Mouse (Mus musculus) heart, adult 2 months (tissue): ENCODE measurements around the gene Olfr1214. TPM values are rescaled to one million over a fixed set of nuclear protein-coding genes. Genes with fewer than 3 reads are reported as not detected.
"Not testable (repeated sequence)": the region's sequence is repeated elsewhere in the genome, so short reads cannot be mapped to it uniquely, and the experiment has no call there.

Experiments
- DNase-seq, 2 experiments: peaks; one replicate each; pipeline ENCODE4 v3.0.0; 2021
- H3K27ac ChIP-seq: fragments of 200-600 bp; 2 replicates; pipeline ENCODE4 v1.8.1; 2022
- H3K27me3 ChIP-seq: fragments of 200-500 bp; 2 replicates; pipeline ENCODE4 v1.6.1; 2012; ENCODE audit warnings: mild to moderate bottlenecking, low read length, inconsistent platforms, mixed read lengths; ENCODE audit not compliant: control insufficient read depth, insufficient read depth
- H3K36me3 ChIP-seq: fragments of 200-500 bp; 2 replicates; pipeline ENCODE4 v1.6.1; 2012; ENCODE audit warnings: low read length, inconsistent platforms; ENCODE audit not compliant: control insufficient read depth, insufficient read depth
- H3K4me1 ChIP-seq: fragments of 200-500 bp; 2 replicates; pipeline ENCODE4 v1.6.1; 2011; ENCODE audit warnings: low read length; ENCODE audit not compliant: control insufficient read depth, insufficient read depth
- H3K4me3 ChIP-seq: fragments of 200-600 bp; 2 replicates; pipeline ENCODE4 v1.8.1; 2022
- H3K79me2 ChIP-seq: fragments of 200-500 bp; replicated peaks from 2 replicates; pipeline ENCODE4 v1.6.1; 2012; ENCODE audit warnings: mild to moderate bottlenecking, inconsistent platforms, low read length, moderate library complexity, mixed read lengths; ENCODE audit not compliant: control insufficient read depth, insufficient read depth
- H3K9ac ChIP-seq: fragments of 200-500 bp; 2 replicates; pipeline ENCODE4 v1.6.1; 2012; ENCODE audit warnings: low read depth, mild to moderate bottlenecking, control low read depth, inconsistent platforms, low read length, mixed read lengths
- CTCF ChIP-seq: fragments of 200-600 bp; IDR thresholded peaks from 2 replicates; pipeline ENCODE4 v1.8.1; 2022; ENCODE audit warnings: antibody characterized with exemption, mild to moderate bottlenecking, moderate library complexity
- EP300 ChIP-seq: fragments of 200-500 bp; IDR thresholded peaks from 2 replicates; pipeline ENCODE4 v1.6.1; 2011; ENCODE audit warnings: low read depth, low read length, control low read depth; ENCODE audit not compliant: insufficient read depth
- POLR2A ChIP-seq: fragments of 200-500 bp; IDR thresholded peaks from 2 replicates; pipeline ENCODE4 v1.6.1; 2011; ENCODE audit warnings: mild to moderate bottlenecking, low read depth, low read length, control low read depth; ENCODE audit not compliant: insufficient read depth
- WGBS: fragments of 180-500 bp; shearing (Covaris S2); methylation state at CpG from one replicate; pipeline ENCODE4 v1.1.7; 2018; 5-methylcytosine and 5-hydroxymethylcytosine counted together
- intact Hi-C: fragments of 180-260 bp; cut with DNase I; formaldehyde crosslinking; loops from one replicate; pipeline ENCODE4 v1.15.1; 2025
- long read RNA-seq: library from polyadenylated mRNA; stranded (forward); transcript quantifications from one replicate; pipeline ENCODE4 v2.0.0, GENCODE M21; 2021
- polyA plus RNA-seq: library from polyadenylated mRNA; depleted of rRNA; stranded (reverse); fragments of >200 nt; gene quantifications from 2 replicates; pipeline ENCODE4 v1.2.3, GENCODE M21; 2012; rRNA removed
- total RNA-seq, 2 experiments: library from RNA; stranded (reverse); gene quantifications; 2 replicates each; pipeline ENCODE4 v1.2.3; 2021

Olfr1214 gene
- total RNA-seq = not detected
- not detected in 2 replicates for polyA plus RNA-seq
- long read RNA-seq = 0 reads

GRCm38 (mm10) chr2:88992553-88992952 lies at the start of gene Olfr1214:
Gene Olfr1214 (minus strand): TSS chr2:88992653.
- no peaks in the 10 kb centered on the region for H3K27me3 ChIP-seq
- WGBS = 67% methylated on average over 1 of the region's 1 CpGs
- no peaks in the 10 kb centered on the region for H3K4me1 ChIP-seq
- intact Hi-C loops = no loop called here
- H3K79me2 ChIP-seq = no peaks in the 10 kb centered on the region
- DNase-seq = no peak
- H3K4me3 ChIP-seq = no peak within 1 kb of the TSS
- TF ChIP-seq POLR2A (no peak), EP300 (no peak), CTCF (no peak)
- no peak within 1 kb of the TSS for H3K27ac ChIP-seq
- H3K9ac ChIP-seq = no peak within 1 kb of the TSS
- no peaks in the 10 kb centered on the region for H3K36me3 ChIP-seq

- DNase-seq = no peak
- Histone ChIP-seq H3K9ac (no peak within 1 kb of the TSS), H3K27me3 (no peaks in the 10 kb centered on the region), H3K4me1 (no peaks in the 10 kb centered on the region), H3K27ac (no peak within 1 kb of the TSS), H3K4me3 (no peak within 1 kb of the TSS), H3K79me2 (no peaks in the 10 kb centered on the region), H3K36me3 (no peaks in the 10 kb centered on the region)
- TF ChIP-seq POLR2A = no peak
- TF ChIP-seq CTCF = no peak
- no peak for TF ChIP-seq EP300
- intact Hi-C loops = no loop called here
- 56% methylated on average over 2 of the region's 2 CpGs for WGBS
Observed at GRCm38 (mm10) chr2:89031965-89032364, 39.5 kb upstream of the Olfr1214 start, which contains the start of gene Olfr1217. Gene Olfr1217 (minus strand): TSS chr2:89032065.

GRCm38 (mm10) chr2:89021436-89021835 lies 29.0 kb upstream of the Olfr1214 start:
- H3K79me2 ChIP-seq, H3K4me3 ChIP-seq, H3K27me3 ChIP-seq, H3K4me1 ChIP-seq, H3K9ac ChIP-seq, H3K27ac ChIP-seq, intact Hi-C loops, H3K36me3 ChIP-seq, DNase-seq: not testable (repeated sequence)
- 59% methylated on average over 3 of the region's 3 CpGs for WGBS

GRCm38 (mm10) chr2:89018240-89018639 lies 25.8 kb upstream of the Olfr1214 start, which contains the start of gene Olfr1216:
Gene Olfr1216 (minus strand): TSS chr2:89018340.
- intact Hi-C loops = no loop called here
- H3K27me3 ChIP-seq = no peaks in the 10 kb centered on the region
- H3K4me3 ChIP-seq = no peak within 1 kb of the TSS
- no peaks in the 10 kb centered on the region for H3K4me1 ChIP-seq
- no peak for TF ChIP-seq CTCF
- no peak for TF ChIP-seq EP300
- no peak for TF ChIP-seq POLR2A
- H3K36me3 ChIP-seq = no peaks in the 10 kb centered on the region
- H3K27ac ChIP-seq = no peak within 1 kb of the TSS
- WGBS = 48% methylated on average over 1 of the region's 1 CpGs
- H3K79me2 ChIP-seq = no peaks in the 10 kb centered on the region
- H3K9ac ChIP-seq = no peak within 1 kb of the TSS
- no peak for DNase-seq

- Histone ChIP-seq H3K4me1 (no peaks in the 10 kb centered on the region), H3K36me3 (no peaks in the 10 kb centered on the region), H3K79me2 (no peaks in the 10 kb centered on the region), H3K9ac (no peak within 1 kb of the TSS), H3K27me3 (no peaks in the 10 kb centered on the region), H3K27ac (no peak within 1 kb of the TSS), H3K4me3 (no peak within 1 kb of the TSS)
- 53% methylated on average over 2 of the region's 2 CpGs for WGBS
- DNase-seq = no peak
- intact Hi-C loops = no loop called here
- TF ChIP-seq CTCF = no peak
- no peak for TF ChIP-seq EP300
- TF ChIP-seq POLR2A = no peak
Observed at GRCm38 (mm10) chr2:89006873-89007272, 14.4 kb upstream of the Olfr1214 start, which contains the start of gene Olfr1215. Gene Olfr1215 (minus strand): TSS chr2:89006973.

- no peak for DNase-seq
- WGBS = 75% methylated on average over 1 of the region's 1 CpGs
- intact Hi-C loops = no loop called here
- no peaks in the 10 kb centered on the region for H3K27me3 ChIP-seq
- H3K79me2 ChIP-seq = no peaks in the 10 kb centered on the region
- no peak within 1 kb of the TSS for H3K4me3 ChIP-seq
- H3K4me1 ChIP-seq = no peaks in the 10 kb centered on the region
- TF ChIP-seq POLR2A (no peak), CTCF (no peak), EP300 (no peak)
- H3K36me3 ChIP-seq = no peaks in the 10 kb centered on the region
- H3K27ac ChIP-seq = no peak within 1 kb of the TSS
- H3K9ac ChIP-seq = no peak within 1 kb of the TSS
Observed at GRCm38 (mm10) chr2:88980181-88980580, 12.3 kb downstream of the Olfr1214 start, which contains the start of gene Gm13762. Gene Gm13762 (minus strand): TSS chr2:88980281.
